Mouse (Mus musculus) liver, embryonic 14.5 days (tissue): ENCODE measurements at regions not wholly inside any gene's neighbourhood (a gene's known extent, or its start where the extent isn't known, plus 50 kb on each side); places are given as distances from the start of the nearest gene placed in this dataset.

Experiments
- CTCF ChIP-seq: IDR thresholded peaks from 2 replicates; pipeline ENCODE4 v1.5.1; 2016; ENCODE audit warnings: antibody characterized with exemption, low read depth, control low read depth
- EP300 ChIP-seq: IDR thresholded peaks from 2 replicates; pipeline ENCODE4 v1.6.1; 2016; ENCODE audit warnings: antibody characterized with exemption, low read depth

- no peak for TF ChIP-seq CTCF
- no peak for TF ChIP-seq EP300
Observed at GRCm38 (mm10) chr16:50000805-50001204, 200.5 kb downstream of the Cd47 start.
